Mouse (Mus musculus): ENCODE data around the gene Itpr2.

The Itpr2 gene

DNA sequence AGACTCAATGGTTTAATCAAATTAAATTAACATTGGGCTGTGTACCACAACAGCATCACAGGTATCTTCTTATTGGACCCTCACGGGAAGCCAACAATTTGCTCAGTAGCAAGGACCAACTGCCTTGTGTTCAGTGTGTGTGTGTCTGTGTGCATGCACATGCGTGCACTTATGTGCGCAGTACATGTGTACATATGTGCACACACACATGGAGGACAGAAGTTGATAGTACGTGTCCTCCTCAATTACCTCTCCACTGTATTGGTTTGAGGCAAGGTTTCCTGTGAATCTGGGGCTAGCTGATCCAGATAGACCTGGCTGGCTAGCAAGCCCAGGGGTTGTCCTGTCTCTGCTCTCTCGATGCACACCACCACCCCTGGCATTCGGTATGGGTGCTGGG, 246.4 kb downstream of the Itpr2 start:
- DNase-seq: no peak

DNA sequence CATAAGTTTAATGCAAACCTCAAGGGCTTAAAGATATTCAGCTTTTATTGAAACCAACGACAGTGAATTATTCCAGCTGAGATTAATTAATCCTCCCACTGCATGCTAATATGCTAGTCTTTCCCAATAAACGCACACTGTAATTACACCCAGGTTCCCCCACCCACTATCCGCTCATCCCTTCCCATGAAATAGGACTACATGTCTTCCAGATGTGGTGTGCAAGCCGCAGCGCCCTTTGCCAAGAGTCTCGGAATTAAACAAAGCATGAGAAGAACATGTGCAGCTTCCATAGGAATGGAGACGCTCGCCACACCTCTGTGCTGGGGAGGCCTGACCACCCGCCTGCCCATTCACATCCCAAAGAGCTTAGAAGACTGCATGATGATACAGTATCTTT, 247.1 kb downstream of the Itpr2 start:
- DNase-seq: no peak

DNA sequence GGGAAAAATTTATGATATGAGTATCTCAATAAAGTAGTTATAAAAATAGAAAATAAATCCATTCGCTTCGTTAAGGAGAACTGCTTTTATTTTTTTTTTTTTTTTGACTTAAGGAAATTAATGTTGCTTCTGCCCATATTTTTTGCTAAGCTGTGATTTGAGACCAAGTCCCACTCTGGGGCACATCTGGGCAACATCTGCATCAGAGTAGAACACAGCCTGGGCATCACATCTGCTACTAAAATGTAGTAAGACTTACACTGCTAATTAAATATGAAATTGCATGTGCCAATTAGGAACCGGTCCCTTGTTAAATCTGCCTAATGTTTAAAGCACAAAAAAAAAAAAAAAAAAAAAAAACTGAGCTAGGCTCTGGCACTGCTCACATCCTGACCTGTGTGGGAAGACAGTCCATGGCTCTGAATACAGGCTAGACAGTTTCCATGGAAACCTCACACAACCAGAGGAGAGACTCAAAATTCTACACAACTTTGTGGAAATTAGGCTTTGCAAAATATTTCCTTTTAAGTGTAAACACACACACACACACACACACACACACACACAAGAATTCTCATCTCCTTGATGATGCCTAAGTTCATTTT, 247.7 kb downstream of the Itpr2 start:
- DNase-seq: no peak

DNA sequence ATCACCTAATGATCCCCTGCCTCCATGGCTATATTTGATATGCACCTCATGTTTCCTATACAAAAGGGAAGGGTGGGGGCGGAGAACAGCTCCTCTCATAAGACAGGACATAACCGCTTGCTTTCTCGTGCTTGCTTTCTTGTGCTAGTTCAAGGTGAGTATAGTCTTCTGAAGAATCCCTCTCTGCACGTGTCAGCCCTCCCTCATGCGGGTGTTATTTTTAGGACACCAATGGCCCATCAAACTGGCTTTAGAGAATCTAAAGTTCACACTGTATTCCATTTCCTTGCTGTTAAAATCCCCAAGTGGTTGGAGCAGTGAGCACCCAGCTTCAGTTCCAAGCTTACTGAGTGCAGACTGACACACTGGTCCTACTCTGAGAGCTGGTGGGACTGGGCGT, 252.9 kb downstream of the Itpr2 start:
- no peak for DNase-seq

DNA sequence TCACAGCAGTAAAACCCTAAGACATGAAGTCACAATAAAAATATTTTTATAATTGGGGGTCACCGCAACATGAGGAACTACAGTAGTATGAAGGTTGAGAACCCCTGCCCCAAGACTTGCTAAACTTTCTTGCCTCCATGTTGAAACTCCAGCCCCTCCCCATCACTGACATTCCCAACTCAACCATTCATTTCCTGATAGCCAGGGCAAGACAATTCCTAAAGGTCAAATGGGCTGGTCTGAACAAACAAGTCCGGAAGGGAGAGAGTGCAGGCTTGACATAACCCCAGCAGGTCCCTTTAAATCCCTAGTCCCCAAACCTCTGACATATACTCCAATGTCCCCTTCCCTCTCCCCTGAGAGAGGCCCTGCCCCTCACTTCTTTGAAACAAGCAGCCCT, 253.7 kb downstream of the Itpr2 start:
- no peak for DNase-seq

DNA sequence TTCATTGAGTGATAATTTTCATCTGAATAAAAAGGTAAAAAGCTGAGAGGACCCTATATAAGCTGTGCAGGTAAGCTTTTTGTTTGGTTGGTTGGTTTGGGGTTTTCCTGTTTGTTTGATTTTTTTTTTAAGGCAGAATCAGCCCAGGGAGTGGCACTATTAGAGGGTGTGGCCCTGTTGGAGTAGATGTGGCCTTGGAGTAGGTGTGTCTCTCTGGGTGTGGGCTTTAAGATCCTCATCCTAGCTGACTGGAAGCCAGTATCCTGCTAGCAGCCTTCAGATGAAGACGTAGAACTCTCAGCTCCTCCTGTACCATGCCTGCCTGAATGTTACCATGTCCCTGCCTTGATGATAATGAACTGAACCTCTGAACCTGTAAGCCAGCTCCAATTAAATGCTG, 254.1 kb downstream of the Itpr2 start:
- no peak for DNase-seq

DNA sequence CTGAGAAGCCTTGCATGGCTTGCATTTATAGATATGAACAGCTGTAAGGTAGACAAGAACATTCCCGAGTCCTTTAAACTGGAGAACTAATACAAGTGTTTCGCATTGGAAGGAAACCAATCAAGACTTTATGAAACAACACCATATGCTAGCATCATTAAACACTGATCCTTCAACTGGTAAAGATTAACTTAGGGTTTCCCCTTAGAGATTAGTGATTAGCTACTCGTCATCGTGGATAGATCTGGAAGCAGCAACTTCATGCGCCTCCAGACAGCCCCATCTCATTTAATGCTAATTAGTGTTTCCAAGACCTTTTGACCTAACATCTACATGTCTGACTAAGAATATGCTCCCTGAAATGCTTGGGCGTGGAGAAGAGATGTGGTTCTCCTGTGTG, 255.7 kb downstream of the Itpr2 start:
- no peak for DNase-seq

DNA sequence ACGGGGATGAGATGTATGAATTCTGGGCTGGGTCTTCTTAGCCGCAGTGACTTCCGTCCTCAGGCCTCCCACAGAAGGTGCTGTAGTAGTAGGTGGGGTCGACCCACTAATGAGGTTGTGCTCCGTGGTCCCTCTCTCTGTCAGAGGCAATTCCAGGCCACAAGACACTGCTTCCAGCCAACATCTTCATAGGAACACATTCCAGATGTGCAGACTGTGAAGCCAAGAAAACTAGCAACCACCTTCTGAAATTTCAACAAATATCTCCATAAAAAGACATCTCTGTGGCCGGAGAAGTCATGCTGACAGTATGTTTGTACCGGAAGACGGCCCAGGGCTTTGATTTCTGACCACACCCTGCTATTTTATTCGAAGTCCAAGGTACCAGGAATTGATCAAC, 256.1 kb downstream of the Itpr2 start:
- no peak for DNase-seq

DNA sequence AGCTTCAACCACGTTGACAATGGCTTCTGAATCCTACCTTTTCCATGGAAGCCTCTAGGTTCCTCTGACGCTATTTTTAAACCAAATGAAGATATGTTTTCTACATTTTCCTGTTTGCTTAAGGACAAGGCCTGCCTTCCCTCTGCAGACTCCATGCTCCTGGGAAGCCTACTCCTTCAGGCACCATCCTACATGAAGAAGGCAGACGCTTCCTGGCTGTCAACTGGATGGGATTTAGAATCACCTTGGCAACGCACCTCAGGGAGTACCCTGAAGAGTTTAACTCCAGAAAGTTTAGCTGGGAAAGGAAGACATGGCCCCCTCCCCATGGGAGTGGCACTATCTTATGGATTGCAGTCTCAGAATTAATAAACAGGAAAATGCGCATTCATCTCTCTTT, 259.0 kb downstream of the Itpr2 start:
- DNase-seq: no peak

DNA sequence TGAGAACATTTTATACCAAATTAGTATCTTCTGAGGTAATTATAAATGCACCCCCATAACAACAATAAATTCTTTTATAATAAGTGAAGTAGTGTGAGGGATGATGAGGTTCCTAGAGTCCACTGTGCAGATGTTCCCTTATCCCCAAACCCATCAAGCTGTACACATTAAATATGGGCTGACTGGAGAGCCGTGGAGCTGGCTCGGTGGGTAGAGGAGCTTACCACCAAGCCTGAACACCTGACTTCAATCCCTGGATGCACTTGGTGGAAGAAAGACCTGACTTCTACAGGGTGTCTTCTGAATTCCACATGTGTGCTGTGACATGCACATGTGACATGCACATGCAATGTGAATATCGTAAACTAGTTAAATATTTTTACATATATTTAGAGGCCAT, 260.7 kb downstream of the Itpr2 start:
- no peak for DNase-seq

DNA sequence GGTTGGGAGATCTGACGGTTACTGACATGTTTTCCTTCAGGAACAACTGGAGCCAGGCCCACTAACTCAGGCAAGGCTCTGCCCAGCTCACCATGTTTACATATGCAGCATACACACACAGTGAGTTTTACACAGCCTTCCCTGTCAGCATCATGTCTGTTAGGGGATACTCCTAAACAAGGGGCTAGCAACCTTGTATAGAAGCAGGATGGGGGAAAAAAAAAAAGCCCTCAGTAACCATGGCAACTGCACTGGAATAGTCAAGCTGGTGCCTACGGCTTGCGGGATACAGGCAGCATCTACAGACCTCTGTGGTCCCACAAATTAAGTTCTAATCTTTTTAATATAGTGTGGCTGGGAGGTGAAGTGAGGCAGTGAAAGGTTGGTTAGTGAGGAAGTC, 266.9 kb downstream of the Itpr2 start:
- DNase-seq: no peak

DNA sequence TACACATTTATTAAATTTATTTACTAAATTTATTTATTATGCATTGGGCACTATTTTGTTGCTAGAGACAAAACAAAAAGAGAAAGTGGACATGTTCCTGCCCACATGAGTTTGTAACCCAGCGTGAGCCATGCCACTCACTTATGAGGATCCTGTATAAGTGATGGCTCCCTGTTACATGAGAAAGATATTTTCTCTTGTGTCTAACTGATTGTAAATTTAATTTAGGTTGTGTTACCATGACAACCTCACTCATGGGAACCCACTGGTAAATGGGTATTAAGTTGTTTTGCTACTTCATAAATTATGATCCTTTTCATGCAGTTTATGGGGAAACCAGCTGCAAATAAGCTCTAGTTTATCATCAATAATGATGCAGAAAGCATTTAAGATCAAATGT, 267.6 kb downstream of the Itpr2 start:
- DNase-seq: no peak

DNA sequence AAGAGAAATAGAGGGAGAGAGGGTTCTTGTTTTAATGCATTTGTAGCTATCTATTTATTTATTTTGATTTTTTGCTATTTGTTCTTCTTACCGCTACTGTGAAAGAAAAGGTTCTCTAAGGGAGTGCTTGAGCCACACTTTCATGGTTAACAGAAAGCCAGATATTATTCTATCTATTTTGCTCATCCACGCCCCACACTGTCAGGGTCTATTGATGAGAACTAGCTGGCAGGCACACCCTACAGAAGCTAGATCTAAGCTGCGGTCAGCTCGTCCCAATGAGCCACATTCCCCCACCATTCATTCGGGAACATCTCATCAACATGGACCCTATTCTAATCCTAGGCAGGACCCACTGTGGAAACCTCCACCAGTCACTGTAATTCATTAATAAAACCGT, 271.1 kb downstream of the Itpr2 start:
- DNase-seq: no peak

DNA sequence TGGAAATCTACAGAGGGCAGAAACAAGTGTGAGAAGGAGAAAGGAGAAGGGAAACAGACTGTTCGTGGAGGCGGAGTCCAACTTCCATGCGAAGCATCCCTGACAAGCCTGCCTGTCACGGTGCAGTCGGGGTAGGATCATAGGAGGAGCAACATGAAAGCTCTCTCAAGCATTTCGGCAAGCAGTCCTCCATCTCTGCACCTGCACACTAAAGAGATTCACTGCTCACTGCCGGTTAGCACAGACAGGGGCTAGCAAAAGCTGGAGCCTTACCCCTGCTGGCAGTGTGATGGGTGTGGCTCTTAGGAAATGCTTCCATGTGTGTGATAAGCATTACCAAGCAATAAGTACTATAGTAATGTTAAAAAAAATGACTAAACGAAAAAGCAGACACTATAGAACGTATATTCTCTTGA, 271.6 kb downstream of the Itpr2 start:
- no peak for DNase-seq

DNA sequence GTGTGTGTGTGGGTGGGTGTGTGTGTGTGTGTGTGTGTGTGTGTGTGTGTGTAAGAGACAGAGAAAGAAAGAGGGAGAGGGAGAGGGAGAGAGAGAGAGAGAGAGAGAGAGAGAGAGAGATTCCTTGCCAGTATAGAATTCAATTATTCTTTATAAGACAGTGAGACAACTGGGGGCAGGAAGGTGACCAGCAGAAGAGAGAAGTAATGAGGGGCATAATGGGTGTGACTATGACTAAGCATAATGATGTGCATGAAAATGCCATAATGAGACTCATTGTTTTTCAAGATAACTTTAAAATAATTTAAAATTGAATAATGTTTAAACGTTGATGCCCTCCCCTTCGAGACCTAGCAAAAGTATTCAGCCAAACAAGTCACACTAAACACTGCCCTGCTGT, 272.1 kb downstream of the Itpr2 start:
- DNase-seq: no peak

DNA sequence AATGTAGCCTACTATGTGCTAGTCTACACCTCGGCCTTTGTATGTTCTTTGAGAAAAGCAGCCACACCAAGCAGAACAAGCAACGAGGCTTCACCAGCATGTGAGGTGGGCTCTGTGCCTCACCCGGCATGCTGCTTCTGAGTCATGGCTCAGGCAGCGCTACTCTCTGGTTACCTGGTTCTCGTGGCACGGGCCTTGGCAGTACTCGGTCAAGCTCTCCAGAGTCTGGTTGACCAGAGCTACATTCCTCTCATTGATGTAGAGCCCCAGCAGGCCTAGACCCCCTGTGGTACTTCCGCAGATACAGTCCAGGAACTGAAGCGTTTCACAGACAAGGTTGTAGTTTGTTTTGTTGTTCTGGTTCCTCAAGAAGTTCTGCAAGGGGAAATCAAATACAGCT, 272.5 kb downstream of the Itpr2 start:
- DNase-seq: no peak

DNA sequence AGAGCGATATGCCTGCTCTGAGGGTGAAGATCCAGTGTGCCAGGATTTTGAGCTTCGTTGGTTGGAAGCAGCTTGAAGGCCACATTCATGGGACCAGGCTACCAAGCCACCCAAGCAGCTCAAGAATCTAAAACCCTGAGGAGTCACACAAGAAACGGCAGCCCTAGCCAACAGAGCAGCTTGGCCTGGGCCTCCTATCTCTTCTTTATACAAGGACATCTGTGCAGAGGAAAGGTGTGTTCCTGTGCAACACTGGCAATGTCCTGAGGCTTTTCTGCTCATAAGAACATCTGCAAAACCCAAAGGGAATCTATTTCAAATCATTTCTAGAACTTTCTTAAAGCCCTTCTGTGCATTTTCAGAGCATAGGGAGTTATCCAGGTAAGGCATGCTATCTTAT, 274.0 kb downstream of the Itpr2 start:
- no peak for DNase-seq

DNA sequence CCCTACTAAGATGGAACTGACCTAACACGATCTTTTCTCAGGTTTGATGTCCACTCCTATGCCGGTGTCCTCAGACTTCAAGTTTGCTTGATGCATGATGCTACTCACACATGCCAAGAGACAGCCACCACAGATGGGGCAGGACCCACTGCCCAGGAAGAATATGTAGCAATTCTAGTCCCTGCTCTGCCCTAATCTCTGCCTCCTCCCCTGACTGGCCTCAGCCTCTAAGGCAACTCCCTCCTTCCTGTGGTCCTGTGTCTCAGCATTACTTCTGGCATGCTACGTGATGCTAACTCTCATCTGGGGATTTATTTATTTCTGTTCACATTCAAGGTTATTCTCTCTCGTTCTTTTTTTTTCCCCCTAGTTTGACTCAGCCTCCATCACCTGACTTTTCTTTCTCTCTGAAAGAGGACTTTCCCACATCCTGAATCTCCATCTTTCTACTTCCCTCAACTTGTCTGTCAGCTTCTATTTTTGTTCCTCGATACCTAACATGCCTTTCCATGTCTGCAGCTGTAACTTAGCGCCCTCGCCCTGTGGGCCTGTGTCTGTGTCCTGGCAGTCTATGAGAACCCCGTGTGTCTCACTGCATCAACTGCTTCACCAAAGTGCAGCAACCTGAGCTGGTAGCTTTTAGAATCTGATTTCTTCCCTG, 279.5 kb downstream of the Itpr2 start:
- no peak for DNase-seq

DNA sequence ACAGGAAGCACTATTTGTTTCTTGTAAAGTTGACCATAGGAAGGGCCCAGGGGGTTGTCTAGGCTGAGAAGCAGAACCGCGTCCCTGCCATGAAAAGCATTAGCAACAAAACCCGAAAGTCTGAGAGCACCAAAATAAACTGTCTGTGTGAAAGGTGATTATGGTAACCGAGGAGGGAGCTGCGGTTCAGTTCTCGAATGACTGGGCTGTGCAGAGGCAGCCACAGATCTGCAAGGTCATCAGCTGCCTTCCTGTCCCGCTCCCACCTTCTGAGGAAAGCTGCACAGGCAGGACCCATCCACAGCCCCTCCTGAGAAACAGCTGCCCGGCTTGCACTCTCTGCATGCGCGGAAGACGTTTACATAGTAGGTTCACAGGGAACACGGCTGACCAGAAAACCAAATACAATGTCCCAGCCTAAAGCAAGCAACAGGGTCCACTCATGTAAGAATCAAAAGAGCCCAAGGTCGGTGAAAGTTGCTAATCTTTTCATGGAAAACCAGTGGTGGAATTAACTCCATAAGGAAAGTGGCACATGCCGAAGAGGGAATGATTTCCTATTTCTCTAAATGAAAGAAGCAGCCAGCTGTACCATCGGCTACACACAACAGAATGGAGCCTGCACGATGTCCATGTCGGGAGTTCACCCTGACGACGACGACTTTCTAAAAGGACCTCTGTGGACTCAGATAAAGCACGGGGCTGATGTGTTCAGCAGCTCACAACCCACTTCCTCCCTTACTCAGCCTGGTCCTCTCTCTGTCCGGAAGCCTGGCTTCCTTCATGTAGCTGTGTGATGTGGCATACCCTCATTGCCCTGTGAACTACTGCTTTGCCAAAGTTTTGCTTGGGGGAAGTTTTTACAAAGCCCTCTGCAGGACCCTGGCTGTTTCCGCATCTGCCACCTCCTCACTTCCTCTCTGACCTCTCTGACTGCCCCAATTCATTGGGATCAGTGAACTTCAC, 280.4 kb downstream of the Itpr2 start:
- DNase-seq: peak; percentile 42 to 44

DNA sequence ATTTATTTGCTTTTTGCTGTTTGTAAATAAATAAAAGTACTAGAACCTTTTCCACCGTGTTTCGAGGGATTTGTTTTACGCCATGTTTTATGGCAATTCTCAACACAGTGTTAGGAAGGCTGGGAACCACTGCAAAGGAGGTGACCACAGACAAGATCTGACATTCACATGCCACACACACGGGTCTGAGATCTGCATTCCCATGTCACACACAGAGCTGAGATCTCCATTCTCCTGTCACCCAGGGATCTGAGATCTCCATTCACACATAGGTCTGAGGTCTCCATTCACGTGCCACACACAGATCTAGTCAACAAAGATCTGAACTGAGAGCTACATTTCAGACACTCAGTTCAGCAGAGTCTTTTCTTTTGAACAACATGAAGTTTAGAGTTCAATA, 282.0 kb downstream of the Itpr2 start:
- DNase-seq: no peak

DNA sequence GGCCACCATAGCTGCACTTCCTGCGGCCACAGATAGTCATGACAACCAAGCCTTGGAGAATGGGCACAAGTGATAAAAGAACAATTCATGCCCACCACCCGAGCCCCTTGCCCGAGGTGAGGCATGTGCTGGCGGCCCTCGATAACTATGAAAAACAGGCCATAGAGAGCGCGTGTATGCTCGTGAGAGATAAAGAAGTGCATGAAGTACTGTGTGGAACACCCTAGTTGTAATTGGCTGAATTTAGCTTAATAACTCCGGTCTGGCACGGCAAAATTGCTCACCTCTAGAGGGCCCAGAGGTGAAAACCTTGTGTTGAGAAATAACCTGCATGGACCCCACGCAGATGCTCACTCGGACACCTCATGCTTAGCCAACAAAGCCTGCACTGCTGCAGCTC, 282.5 kb downstream of the Itpr2 start:
- DNase-seq: no peak

DNA sequence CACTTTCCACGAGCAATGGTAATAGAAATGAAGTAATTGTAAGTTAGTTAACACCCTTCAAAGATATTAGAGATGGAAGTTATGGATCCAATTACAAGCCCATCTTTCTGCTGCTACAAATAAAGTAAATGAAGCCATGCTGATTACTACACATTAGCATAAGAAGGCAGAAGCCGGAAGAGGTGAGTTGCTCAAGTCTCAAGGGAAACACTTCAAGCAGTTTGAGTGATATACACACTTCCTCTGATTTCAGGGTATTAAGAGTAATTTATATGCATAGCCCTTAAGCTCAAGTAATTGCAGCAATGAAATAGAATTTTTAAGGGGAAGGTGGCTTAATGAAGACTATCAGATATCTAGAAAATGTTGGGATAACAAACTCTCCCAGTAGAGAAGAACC, 286.7 kb downstream of the Itpr2 start:
- DNase-seq: no peak

DNA sequence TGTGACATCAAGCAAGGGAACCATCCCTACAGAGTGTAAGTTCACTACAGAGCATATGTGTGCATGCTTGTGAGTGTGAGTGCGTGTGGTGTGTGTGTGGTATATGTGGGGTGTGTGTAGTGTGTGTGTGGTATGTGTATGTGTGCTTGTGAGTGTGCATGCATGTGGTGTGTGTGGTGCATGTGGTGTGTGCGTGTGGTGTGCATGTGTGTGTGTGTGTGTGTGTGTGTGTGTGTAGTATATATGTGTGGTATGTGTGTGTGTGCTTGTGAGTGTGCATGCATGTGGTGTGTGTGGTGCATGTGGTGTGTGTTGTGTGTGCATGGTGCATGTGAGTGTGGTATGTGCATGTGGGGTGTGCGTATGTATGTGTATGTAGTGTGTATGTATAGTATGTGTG, 289.7 kb downstream of the Itpr2 start:
- DNase-seq: no peak

DNA sequence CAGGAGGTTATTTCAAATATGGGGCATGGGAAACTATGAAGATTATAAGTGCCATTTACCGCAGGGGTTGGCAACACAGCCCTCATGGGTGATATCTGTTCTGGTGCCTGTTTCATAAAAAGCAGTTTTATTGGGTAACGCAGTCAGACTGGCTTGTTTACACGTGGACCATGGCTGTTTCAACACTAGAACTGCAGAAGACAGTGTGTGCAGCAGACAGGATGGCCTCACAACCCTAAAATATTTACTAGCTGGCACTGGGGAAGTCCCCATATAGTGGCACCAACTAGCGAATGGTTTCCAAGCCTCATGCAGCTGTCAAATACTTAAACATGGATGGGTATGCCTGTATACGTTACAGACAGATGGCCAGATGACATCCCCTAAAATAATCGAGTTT, 290.8 kb downstream of the Itpr2 start:
- DNase-seq: no peak

Measured in lung, postnatal 4 days (tissue).